8 mouse cellular contexts compared by ENCODE assay signal in the genomic region with DNA sequence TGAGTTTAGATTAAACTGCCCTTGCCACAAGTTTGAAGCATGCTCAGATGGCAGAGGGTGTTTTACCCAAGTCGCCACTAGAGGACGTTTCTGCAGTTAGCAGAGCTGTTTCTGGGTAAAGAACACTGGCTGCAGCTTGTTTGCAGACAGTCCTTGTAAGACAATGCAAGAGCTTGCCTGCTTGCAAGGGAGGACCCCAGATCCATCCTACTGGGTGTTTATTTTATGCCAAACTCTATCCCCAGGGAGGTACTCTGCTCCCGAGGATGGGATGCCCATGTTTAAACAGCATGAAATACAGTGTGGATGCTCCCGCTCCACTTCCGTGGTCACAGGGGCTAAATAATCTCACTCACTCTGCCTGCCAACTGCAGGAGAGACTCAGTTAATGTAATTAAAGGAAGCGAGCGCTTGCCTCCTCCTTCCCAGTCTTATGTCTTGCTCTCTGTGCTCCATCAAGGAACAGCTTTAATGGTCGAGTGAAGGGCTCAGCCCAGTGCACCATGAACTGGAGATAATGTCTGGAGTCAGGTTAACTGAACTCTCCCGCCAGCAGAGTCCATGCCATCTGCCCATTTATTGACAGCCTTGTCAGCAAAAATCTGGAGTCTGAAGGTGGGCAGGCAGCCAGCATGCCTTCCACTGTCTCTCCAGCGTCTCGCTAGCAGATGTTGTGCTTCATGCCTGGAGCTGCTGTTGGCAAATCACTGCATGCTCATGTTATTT.
DNase-seq lines count a peak whose midpoint lies in the region; ATAC-seq lines count a peak whose summit lies in the region.

No protein-coding gene starts in this region.

- no peaks in the 10 kb centered on the region for H3K36me3 ChIP-seq in forebrain, embryonic 10.5 days (replicated peaks)
- H3K36me3 ChIP-seq in heart, embryonic 14.5 days (ENCODE audit: control insufficient read depth, insufficient read depth, low read length): no peaks in the 10 kb centered on the region
- H3K36me3 ChIP-seq in neural tube, embryonic 14.5 days (ENCODE audit: control insufficient read depth, insufficient read depth, low read length): no peaks in the 10 kb centered on the region

- H3K4me1 ChIP-seq in forebrain, embryonic 10.5 days: peaks cover 46% of the 10 kb centered on the region
- peaks cover 11 to 12% of the 10 kb centered on the region in 2 experiments for H3K4me1 ChIP-seq in heart, embryonic 14.5 days (ENCODE audit: control insufficient read depth in 2 of 2, insufficient read depth in 2 of 2, low read length in 2 of 2)
- peaks cover 46% of the 10 kb centered on the region for H3K4me1 ChIP-seq in neural tube, embryonic 14.5 days (ENCODE audit: control insufficient read depth, insufficient read depth, low read length)

- no peaks in the 10 kb centered on the region for H3K9me3 ChIP-seq in forebrain, embryonic 10.5 days
- no peaks in the 10 kb centered on the region for H3K9me3 ChIP-seq in heart, embryonic 14.5 days (ENCODE audit: control insufficient read depth, low read length)
- H3K9me3 ChIP-seq in neural tube, embryonic 14.5 days (ENCODE audit: control insufficient read depth, low read length): no peaks in the 10 kb centered on the region

- peaks cover 24% of the 10 kb centered on the region for H3K27me3 ChIP-seq in forebrain, embryonic 10.5 days (ENCODE audit: poor library complexity, severe bottlenecking)
- H3K27me3 ChIP-seq in heart, embryonic 14.5 days (ENCODE audit: control insufficient read depth, insufficient read depth, low read length): no peaks in the 10 kb centered on the region
- H3K27me3 ChIP-seq in neural tube, embryonic 14.5 days (ENCODE audit: control insufficient read depth, insufficient read depth, low read length): no peaks in the 10 kb centered on the region

- H3K27ac ChIP-seq in forebrain, embryonic 10.5 days: peak overlapping the region; percentile 82
- H3K27ac ChIP-seq in heart, embryonic 14.5 days (replicated peaks in 1 of 2; ENCODE audit: control insufficient read depth in 1 of 2, insufficient read depth in 1 of 2, low read depth in 2 of 2, low read length in 2 of 2): peak overlapping the region; percentile 2 to 60; a peak in 3 of 4 replicates
- peak overlapping the region; percentile 90 for H3K27ac ChIP-seq in neural tube, embryonic 14.5 days (ENCODE audit: low read depth, low read length)

- WGBS in forebrain, embryonic 10.5 days: 21% methylated on average over 11 of the region's 11 CpGs
- WGBS in heart, embryonic 14.5 days: 7% methylated on average over 11 of the region's 11 CpGs
- WGBS in neural tube, embryonic 14.5 days: 7% methylated on average over 11 of the region's 11 CpGs

- DNase-seq in thymus, postnatal 4 days: peak; percentile 22
- DNase-seq in thymus, postnatal 36 days: no peak
- peak; percentile 61 for DNase-seq in forebrain, embryonic 10.5 days (ENCODE audit: extremely low spot score, low spot score)
- DNase-seq in kidney, postnatal 14 days: peak; percentile 80
- DNase-seq in liver: peak; percentile 11
- no peak for DNase-seq in natural killer cell, adult 2 months (ENCODE audit: low spot score in 2 of 2)

- H3K9ac ChIP-seq in heart, embryonic 14.5 days (ENCODE audit: low read length): 0 out of 2 replicates have a peak overlapping the region, but pooled peaks have one; percentile 41
- H3K9ac ChIP-seq in neural tube, embryonic 14.5 days (replicated peaks; ENCODE audit: low read depth, low read length): peak overlapping the region; percentile 5

- peak overlapping the region; percentile 57 for H3K4me2 ChIP-seq in heart, embryonic 14.5 days (ENCODE audit: low read length)
- H3K4me2 ChIP-seq in neural tube, embryonic 14.5 days (ENCODE audit: low read depth, low read length): peak overlapping the region; percentile 38

- H3K4me3 ChIP-seq in forebrain, embryonic 10.5 days: peak overlapping the region; percentile 35
- H3K4me3 ChIP-seq in heart, embryonic 14.5 days (ENCODE audit: control insufficient read depth in 1 of 2, insufficient read depth in 1 of 2, low read depth in 1 of 2, low read length in 2 of 2): peak overlapping the region in 1 of 2 experiments; percentile 14; a peak in 1 of 4 replicates
- peak overlapping the region; percentile 16 for H3K4me3 ChIP-seq in neural tube, embryonic 14.5 days (ENCODE audit: low read depth, low read length)

- ATAC-seq in heart, embryonic 14.5 days (ENCODE audit: insufficient number of reproducible peaks, insufficient read depth, low FRiP score, low read depth): peak; percentile 61
- peak; percentile 86 for ATAC-seq in neural tube, embryonic 14.5 days (ENCODE audit: low read depth)

Comparison
In these comparisons a context has a peak if more than half of its experiments do, and no peak if none do; other contexts are left out.
1. DNase-seq: peak in thymus, postnatal 4 days (single experiment), forebrain, embryonic 10.5 days (single experiment), kidney, postnatal 14 days (single experiment) and liver (single experiment); none in thymus, postnatal 36 days (0 of 2) and natural killer cell, adult 2 months (0 of 2).
2. H3K27ac ChIP-seq: peak in every context shown above with its lines; median percentile 90 in neural tube, embryonic 14.5 days; 82 in forebrain, embryonic 10.5 days; 31 in heart, embryonic 14.5 days.